Mouse (Mus musculus) layer of hippocampus, adult 8-10 months (tissue): Measurements from ENCODE around the gene Commd9. TPM values are rescaled to one million over a fixed set of nuclear protein-coding genes. Genes with fewer than 3 reads are reported as not detected.

ENCODE experiments used
- DNase-seq, 2 experiments: peaks; one replicate each; pipeline ENCODE4 v3.0.0; 2022; ENCODE audit warnings: low spot score in 2 of 2
- total RNA-seq, 4 experiments: library from RNA; stranded (reverse); gene quantifications; 2 replicates each; pipeline ENCODE4 v1.2.4; 2022

Commd9 gene
- total RNA-seq, 4 experiments from 2014 or later: 34.3 to 44.6 (median 36.6) TPM

DNA sequence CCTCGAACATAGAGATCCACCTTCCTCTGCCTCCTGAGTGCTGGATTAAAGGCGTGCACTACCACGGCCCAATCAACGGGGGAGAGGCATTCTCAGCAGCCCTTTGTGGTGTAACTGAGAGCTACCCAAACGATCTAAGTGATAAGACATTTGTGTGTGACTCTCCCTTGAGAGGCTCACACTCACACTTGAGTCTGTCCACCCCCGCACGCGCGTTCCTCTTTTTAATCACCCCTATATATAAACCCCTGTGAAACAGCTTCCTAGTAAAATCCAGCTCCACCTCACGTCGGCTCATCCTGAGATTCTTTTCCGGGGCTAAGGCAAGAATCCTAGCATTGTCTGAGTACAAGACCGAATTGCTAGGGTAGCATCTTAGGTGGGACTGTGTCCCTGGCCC, 22.7 kb downstream of the Commd9 start:
- DNase-seq: no peak

DNA sequence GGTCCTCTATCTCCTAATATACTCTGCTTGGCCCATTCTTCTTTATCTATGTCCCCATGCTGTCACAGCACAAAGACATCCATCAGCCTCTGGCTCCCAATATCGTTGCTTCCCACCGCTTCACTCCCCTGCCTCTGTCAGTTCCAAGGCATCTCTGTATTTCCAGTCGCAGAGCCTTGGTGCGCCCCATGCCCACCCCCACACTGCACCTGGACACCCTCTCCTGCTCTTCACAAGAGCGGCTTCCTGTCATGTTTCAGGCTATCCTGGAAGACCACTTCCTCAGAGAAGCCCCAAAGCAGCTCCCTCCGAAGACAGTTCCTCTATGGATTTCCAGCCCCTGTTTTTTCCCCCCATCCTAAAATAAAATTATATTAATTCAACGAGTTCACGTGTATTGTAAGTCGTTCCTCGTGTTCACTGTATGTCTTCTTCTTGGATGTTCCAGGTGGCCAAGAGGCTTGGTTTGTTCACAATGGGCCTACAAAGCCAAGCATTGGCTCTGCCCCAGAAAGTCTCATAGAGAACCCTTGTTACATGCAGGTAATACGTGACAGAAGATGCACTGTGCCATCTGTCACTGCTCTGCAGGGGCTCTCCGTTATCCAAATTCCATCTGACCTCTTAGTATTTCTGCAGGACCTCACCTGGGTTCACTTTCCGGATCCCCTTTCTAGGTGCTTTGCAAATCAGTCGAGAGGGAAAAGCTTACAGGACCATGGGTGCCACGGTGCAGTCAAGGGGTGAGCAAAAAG, 23.5 kb downstream of the Commd9 start:
- DNase-seq: no peak

DNA sequence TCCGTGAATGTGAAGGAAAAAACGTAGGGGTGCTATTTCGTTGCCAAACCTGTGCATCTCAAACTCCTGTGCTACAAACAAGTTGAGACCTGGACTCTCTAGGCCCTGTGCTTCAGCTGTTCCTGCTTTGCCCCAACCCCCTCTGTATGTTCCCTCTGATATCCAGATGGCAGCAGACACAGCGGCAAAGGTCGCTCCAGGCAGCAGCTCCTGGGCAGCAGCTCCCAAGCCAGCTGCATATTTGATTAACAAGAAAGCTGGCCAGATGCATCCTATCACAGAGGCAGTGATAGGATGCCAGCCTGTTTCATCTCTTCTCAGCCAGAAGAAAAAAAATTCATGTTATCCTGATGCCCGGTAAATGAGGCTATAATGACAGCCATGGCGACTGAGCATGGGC, 32.5 kb downstream of the Commd9 start:
- DNase-seq: no peak

DNA sequence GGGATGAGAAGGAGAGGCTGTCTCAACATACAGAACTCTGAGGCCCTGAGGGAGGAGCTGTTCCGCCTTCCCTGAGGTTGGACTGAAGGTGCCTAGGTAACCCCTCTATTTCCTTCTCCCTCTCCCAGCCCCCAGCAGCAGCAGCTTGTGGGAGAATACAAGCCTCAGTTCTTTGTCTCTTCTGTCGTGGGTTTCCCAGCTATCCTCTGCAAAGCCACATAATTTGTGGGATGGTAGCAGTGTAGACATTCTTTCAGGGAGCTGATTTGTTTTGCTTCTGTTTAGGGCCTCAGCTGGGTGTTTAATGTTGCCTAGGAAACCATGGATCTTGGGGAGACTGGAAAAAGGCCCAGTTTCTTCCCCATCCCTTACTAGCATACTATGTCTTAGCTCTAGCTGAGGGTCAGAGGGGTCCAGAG, 34.1 kb downstream of the Commd9 start:
- no peak for DNase-seq

DNA sequence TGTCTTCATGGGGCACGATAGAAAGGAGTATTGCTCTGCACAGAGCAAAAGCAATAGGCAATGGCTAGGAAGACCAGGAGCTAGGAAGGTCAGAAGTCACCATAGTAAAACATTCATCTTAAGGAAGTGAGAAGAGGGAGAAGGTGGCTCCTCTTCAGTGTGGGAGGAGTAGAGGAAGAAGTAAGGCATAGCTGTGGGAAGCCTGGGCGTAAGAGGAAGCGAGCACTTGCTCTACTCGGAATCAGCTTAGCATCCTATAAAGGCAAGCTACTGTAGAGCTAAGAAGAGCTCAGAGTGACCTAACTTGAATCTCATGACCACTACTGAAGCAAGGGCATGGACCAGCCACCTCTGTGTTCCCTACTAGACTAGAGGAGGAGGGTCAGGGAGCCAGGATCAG, 36.3 kb downstream of the Commd9 start:
- DNase-seq: no peak

DNA sequence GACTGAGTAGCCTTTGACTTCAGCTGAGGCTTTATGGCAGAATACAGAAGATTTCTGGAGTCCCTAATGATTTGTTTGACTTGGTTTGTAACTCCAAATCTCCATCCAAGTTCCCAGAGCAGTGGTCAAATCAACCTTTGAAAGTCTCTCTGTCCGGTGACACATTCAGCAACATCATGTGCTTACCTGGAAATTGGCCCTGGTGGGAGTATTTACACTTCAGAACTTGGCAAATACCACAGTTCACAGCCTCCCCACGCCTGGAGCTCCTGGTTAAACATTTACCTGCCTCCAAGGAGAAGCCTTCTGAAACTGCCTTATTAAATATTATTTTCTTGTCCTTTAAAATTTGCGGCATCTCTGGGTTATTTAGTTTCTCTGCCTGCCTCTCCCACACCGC, 37.1 kb downstream of the Commd9 start:
- no peak for DNase-seq

DNA sequence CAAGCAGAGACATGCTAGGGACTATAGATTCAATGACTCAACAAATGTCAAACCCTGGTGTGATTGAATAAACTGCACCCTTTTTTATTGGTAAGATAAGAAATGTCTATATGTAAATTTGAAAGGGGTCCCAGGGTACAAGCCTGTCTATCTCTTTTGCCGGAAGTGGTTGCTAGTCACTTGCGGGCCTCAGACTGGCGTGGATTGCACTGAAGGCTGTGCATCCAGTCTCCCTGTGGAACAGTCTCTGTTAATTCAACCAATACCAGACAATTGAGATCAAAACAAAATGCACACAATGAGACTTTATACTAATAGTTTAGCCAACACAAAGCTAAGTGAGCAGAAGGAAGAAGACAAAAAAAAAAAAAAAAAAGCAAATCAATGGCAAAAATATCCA, 39.1 kb downstream of the Commd9 start:
- DNase-seq: no peak

DNA sequence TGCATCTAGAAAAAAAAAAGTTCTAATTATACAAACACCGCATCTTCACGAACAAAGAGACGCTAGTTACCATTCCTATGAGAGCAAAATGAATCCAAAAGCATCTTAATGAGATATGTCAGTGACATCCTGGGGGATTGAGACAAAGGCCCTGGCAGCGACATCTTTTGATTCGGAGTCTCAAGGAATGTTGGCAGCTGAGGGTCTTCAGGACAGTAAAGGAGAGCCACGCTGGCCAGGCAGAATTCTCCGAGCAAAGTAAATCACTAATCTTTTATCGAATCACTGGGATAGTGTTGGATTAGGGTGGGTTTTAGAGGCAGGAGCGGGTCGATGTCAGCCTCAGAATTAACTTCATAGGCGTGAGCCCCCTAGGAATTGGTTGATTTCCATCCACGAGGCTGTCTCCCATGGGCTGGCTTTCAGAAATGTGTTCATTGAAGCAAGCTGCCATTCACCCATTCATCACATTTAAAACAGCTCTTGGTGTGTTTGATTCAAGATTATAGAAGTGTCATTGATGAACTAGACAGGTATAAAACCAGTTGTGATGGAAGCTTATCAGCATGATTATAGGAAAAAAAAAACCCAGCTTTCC, 39.6 kb downstream of the Commd9 start:
- DNase-seq: no peak

DNA sequence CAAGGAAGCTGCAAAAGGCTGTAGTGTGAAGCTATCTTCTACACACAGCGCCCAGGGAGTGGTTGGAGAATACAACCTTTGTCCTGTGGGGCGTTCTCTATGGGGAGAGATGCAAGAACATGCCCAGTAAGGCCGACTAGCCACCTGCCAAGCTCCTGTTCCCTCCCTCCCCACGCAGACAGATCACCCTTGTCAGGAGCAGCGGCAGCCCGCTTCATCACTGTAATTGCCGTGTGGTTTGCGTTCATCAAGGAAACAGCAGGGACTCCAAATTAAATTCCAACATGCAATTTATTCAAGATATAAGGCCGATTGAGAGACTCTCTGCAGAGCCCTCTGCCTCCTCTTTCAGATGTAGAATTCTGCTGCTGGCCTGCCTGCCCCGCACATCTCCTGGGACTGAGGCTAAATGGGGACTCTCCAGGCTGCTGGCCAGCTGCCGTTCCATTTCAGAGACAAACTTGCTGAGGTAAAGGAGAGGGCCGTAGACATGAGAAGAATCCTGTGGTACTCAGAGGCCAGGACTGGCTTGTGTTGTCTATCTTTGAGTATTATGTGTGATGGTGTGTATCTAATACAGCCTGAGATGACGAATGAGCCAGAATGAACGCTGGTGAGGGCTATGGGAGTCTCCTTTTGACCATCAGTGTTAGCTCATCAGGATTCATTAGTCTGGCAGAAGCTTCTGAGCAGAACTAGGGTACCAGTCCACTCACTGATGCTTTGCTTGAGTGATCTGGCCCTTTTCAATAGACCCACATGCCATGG, 46.3 kb downstream of the Commd9 start:
- DNase-seq: no peak

DNA sequence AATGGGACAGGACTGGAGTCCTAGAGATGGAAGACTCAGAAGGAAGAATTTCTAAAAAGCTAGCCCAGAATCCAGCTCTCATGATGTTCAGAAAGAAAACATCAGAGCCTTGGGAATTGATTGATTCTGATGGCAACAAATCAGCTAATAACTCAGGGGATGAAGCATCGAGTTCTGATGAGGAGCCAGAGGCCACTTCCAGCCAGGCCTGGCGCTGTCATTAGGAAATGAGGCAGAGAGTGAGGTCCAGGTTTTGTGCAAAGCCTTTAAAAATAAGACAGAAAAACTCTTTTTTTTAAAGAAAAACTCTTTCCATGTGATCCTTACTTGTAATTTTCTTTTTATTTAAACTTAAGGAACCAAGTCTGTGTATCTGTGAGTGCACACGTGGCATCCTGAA, 47.3 kb downstream of the Commd9 start:
- DNase-seq: no peak

DNA sequence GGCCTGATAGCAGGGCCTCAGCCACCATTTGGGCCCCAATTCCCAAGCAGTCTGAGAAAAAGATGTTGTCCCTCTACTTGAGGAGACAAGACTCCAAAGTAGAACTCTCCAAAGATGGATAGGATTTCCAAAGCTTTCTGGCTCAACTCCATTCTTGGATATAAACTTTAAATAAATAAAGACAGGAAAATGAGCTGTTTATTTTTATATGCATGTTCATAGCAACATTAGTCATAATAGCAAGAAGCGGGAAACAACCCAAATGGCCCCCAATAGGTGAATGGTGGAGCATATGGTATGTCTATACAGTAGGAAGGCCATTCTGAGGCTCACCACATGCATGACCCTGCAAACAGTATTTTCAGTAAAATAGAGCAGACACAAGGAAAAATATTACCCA, 49.0 kb downstream of the Commd9 start:
- DNase-seq: no peak

DNA sequence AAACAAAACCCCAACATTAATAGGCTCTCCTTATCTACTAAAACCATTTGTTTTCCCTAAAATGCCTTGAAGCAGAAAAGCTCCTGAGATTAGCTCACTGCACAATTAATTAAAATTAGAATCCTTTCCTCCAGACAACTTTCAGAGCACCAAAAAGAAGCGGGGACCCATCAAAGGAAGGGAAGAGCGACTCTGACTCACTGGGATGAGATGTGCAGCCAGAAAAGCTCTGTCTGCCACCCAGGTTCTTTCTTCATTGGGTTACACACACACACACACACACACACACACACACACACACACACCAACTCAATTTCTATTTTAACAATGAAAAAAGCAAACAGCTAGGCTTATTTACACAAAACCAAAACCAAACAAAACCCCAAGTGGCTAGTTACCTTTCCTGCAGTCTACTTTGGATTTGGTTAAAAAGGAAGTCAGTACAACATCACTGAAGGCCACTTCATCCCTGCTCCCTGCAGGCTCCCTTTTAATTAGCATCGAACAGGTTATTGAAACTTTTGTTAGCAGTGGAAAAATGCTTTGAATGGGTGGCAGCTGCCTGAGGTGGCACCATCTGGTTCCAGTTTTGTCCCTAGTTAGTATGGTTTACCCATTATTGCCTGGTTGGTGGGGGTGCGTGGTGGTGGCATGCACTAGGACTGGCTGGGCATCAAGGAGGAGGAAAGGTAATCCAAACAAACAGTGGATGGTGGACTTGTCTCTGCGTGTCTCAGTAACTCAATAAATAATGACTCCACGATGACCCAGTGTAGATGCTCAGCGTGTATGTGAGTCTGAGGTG, 64.9 kb downstream of the Commd9 start:
- no peak for DNase-seq

Other genes with a start within 250 kb of the Commd9 start
- gene Rag1, start 236.7 kb upstream of the Commd9 start, total RNA-seq: under 1 TPM; 0.18 to 0.29 (median 0.25) TPM
- gene B230118H07Rik, start 236.7 kb upstream of the Commd9 start, total RNA-seq: 10 to 100 TPM; 31.8 to 39.8 (median 35.8) TPM
- gene Traf6, start 207.8 kb upstream of the Commd9 start, total RNA-seq: 10 to 100 TPM; 15.4 to 17.1 (median 16.4) TPM
- 10 to 100 TPM; 11.0 to 14.6 (median 13.2) TPM for gene Prr5l, start 3.2 kb upstream of the Commd9 start, total RNA-seq